Mouse (Mus musculus) ES-Bruce4 (cell line): ENCODE measurements around the gene Iqca.

ENCODE experiments used
- CTCF ChIP-seq: IDR thresholded peaks from one replicate; pipeline ENCODE4 v1.8.1; 2011; ENCODE audit warnings: low read depth, low read length
- POLR2A ChIP-seq: IDR thresholded peaks from one replicate; pipeline ENCODE4 v1.8.1; 2011; ENCODE audit warnings: low read length; ENCODE audit not compliant: insufficient read depth

DNA sequence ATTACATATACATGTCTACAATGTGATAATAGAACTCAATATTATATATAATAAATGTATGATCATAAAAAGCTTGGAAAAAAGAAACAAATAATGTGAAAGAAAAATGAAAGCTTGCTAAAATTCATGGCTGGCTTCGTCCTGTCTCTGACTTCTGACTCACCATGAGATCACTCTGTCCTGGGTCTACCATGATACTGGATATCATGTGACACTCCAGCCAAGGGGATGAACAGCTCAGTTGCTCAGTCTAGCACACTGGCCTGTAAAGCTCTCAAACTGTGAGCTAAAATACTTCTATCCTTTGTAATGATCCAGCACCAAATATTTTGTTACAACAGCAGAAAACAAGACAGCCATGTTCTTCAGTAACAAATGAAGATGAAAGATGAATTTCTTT, 143.1 kb downstream of the Iqca start:
- TF ChIP-seq POLR2A = no peak
- no peak for TF ChIP-seq CTCF
